Mouse (Mus musculus) G1E (cell line): Measurements from ENCODE around the gene Usp18.

Source experiments
- CTCF ChIP-seq: IDR thresholded peaks from 2 replicates; pipeline ENCODE4 v1.5.1; 2012; ENCODE audit warnings: low read depth, low read length, inconsistent platforms, mixed read lengths
- GATA1 ChIP-seq: IDR thresholded peaks from 2 replicates; pipeline ENCODE4 v1.6.1; 2012; ENCODE audit warnings: borderline replicate concordance, low read length, inconsistent platforms, mixed read lengths
- GATA2 ChIP-seq: IDR thresholded peaks from 2 replicates; pipeline ENCODE4 v1.6.1; 2012; ENCODE audit warnings: low read depth, low read length, inconsistent platforms, borderline replicate concordance
- POLR2AphosphoS5 ChIP-seq: IDR thresholded peaks from 2 replicates; pipeline ENCODE4 v1.6.1; 2012; ENCODE audit warnings: low read depth, low read length, inconsistent platforms; ENCODE audit not compliant: insufficient replicate concordance
- TAL1 ChIP-seq: conservative IDR thresholded peaks from 2 replicates; pipeline ENCODE4 v1.6.1; 2012; ENCODE audit warnings: low read depth, low read length, inconsistent platforms, mixed read lengths

- TF ChIP-seq CTCF (no peak), GATA1 (no peak), TAL1 (no peak), POLR2AphosphoS5 (no peak), GATA2 (no peak)
Measured at GRCm38 (mm10) chr6:121270156-121270555, 24.4 kb downstream of the Usp18 start.
